Mouse (Mus musculus) stomach, postnatal 0 days (tissue): ENCODE results near the gene Slc29a3.

Experiments
- CTCF ChIP-seq: IDR thresholded peaks from 2 replicates; pipeline ENCODE4 v1.5.1; 2016; ENCODE audit warnings: antibody characterized with exemption, low read depth, mild to moderate bottlenecking, moderate library complexity
- EP300 ChIP-seq: optimal IDR thresholded peaks from 2 replicates; pipeline ENCODE3; 2016; ENCODE audit warnings: antibody characterized with exemption

DNA sequence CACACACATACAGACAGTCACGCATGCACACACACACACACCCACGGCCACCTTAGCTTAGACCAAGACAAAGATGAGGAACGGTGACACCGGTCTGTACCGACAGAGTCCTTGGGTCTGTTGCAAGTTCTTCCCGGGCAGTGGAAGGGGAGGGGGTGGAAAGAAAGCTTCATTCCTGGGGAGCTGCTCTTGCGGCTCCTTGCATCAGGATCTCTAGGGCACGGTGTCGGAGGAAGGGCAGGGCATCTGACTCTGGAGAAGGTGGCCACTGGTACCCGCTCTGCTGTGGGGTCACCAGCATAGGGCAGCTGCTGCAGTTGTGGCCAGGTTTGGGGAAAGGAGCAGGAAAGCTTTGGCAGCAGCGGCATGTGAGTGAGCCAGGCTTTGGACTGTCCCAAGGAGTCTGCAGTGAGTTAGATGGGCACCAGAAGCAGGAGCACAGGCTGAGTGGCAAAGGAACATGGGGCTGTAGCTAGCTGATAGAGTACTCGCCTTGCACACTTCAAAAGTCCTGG is 49.4 kb upstream of the Slc29a3 start:
- TF ChIP-seq CTCF (no peak), EP300 (no peak)
